Mouse (Mus musculus) lung, postnatal 25 days (tissue): ENCODE results near the gene Tia1.
"Not testable (repeated sequence)": the region's sequence is repeated elsewhere in the genome, so short reads cannot be mapped to it uniquely, and the experiment has no call there.

Source experiments
- DNase-seq: peaks from one replicate; pipeline ENCODE4 v3.0.0; 2022; ENCODE audit warnings: low spot score

Tia1 gene

GRCm38 (mm10) chr6:86404100-86404861, at the start of gene Tia1:
Gene Tia1 (plus strand): TSS chr6:86404219.
- peak; percentile 98 for DNase-seq

DNA sequence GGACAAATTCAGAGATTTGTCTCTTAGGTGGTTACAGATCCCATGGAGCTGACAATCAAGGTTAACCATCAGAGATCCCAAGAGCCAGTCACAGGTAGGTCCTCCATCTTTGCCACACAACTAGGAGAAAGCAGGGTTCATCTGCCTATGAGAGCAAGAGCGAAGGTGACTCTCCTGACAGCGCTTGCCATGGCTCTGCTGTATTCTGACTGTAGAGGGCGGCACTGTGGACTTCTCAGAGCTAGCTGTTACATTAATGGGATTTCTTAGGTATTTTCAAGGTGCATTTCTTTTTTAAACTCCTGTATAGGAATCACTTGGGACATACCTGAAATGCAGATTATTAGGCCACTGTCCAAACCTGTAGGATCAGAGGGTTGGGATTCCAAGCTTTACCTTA, 49.1 kb upstream of the Tia1 start:
- DNase-seq = no peak

DNA sequence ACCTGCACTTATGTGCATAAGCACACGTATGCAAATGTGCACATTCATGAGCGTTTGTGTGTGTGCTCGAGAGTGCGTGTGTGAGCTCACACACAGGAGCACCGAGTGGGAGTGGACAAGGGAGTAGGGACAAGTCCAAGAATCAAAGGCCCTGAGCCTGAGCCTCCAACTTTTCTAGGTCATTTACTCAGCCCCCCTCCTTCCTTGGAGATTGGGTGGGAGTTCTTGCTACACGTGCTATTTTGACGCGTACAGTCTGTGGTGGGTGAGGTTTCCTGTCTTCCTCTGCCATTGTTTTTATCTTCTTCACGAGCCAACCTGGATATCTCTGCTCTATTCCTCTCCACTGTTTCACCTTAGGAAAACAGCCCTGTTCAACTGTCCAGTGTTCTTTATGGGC, 47.1 kb upstream of the Tia1 start:
- DNase-seq = no peak

- no peak for DNase-seq
Measured at GRCm38 (mm10) chr6:86360691-86361090, 43.3 kb upstream of the Tia1 start.

DNA sequence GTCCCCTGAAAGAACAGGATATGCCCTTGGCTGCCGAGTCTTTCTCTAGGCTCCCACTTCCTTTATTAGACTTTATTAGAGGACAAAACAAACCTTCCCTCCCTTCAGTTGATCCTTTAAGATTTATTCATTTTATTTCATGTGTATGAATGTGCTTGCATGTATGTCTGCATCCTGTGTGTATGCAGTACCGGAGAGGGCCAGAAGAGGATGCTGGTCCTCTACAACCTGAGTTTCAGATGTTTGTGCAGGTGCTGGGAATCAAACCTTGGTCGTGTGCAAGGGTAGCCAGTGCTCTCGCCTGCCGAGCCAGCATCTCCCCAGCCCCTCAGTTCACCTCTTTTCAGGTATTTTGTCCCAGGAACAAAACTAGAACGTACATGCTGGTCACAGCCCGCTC, 42.6 kb upstream of the Tia1 start:
- no peak for DNase-seq

GRCm38 (mm10) chr6:86364442-86365141, 39.4 kb upstream of the Tia1 start:
- peak; percentile 82 for DNase-seq

DNA sequence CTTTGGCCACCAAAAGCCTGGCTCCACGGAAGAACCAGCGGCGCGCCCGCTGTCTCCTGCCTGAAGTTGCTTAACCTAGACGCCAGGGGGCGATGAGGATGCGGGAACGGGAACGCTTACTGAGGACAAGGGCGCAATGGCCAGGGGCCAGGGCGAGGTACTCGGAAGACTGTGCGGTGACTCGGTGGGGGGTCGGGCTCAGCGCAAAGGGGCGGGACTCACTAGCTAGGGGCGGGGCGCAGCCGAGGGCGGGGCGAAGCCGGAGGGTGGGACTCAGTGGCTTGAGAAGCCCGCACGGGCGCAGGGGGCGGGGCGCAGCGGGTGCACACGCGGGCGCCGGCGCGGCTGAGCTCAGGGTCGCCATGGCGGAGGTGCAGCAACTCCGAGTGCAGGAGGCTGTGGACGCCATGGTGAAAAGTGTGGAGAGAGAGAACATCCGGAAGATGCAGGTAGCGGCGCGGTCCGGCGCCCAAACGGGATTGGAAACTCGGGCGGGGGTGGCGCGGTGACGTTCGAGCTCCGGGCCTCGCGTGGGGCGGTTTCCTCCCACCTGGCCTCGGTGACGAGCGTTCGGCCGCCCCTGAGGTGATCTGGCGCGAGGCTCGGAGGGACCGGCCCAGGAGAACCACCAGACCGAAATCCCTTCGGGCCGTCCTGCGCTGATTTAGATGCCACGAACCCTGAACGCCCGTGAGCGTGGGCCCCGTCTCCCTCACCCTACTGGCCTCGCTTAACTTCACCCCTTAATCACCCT, 38.5 kb upstream of the Tia1 start, which contains the start of gene Fam136a:
TSS of gene Fam136a (plus strand) at position 276 of the 754 bp plus-strand sequence.
- DNase-seq = peak; percentile 96

DNA sequence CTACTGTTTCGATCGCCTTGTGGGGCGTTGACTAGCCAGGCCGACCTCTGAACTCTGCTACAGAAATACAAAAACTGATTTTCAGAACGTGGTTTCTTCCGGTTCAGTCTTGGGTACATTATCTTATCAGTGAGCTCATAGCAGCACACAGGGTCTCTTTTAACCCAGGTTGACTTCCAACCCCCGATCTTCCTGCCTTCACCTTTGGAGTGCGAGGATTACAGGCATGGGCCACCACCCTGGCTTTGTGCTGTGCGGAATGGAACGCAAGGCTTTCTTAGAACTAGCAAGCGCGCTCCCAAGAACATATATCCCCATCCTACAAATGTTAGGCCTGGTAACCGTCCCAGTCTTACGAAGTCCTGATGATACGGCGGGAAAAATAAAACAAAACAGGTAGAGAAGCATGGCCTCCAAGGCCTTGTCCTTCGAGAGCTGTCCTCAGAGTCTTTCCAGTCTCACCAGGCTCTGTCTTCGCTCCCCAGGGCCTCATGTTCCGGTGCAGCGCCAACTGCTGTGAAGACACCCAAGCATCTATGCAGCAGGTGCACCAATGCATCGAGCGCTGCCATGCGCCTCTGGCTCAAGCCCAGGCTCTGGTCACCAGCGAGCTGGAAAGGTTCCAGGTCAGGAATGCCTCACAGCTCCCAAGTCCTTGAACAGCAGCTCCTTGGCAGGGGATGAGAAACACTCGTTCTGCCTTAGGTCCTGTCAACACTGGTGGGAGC, 37.7 kb upstream of the Tia1 start:
- peak; percentile 37 for DNase-seq

DNA sequence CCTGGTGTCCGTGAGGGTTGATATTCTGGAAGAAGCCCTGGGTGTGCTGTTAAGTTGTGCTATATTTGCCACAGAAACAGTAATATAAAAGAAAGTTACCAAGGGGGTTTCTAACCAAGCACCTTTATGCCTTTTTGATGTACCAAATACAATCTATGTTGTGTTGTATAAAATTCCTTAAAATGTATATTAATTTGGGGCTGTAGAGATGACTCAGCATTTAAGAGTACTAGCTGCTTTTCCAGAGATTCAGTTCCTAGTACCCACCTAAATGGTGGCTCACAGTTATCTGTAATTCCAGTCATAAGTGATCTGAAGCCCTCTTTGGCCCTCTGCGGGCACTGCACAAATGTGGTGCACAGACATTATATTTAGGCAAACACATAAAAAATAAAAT, 37.2 kb upstream of the Tia1 start:
- DNase-seq = no peak

- no peak for DNase-seq
Measured at GRCm38 (mm10) chr6:86368479-86368878, 35.5 kb upstream of the Tia1 start.

- peak; percentile 23 for DNase-seq
Measured at GRCm38 (mm10) chr6:86370093-86370713, 33.8 kb upstream of the Tia1 start.

GRCm38 (mm10) chr6:86370764-86371339, 33.2 kb upstream of the Tia1 start, which contains the start of gene Snrpg:
Gene Snrpg (plus strand): TSS chr6:86371304.
- DNase-seq = no peak

GRCm38 (mm10) chr6:86371340-86371911, 32.6 kb upstream of the Tia1 start:
- DNase-seq = peak; percentile 97

DNA sequence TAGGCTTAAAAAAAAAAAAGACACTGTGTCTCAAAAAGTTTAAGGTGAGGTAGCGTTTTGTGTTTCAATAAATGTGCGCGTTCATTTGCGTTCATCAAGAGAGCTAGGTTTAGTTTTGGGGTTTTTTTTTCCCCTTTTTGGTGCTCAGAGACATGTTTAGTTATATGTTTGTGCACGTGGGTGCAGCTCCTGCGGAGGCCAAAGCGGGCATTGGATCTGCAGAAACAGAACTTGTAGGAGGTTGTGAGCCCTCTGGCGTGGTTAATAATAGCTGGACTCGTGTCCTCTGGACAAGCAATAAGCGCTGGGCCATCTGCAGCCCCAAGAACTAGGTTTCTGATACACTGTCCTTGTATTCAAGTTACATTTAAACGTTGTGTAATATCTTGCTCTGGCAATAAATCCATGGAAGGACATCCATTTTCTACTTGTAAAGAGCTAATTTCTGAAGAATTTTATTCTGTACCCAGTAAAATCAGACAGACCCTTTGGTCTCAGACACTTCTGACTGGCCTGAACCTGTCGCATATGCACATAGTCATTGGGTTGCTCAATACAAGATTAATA, 32.0 kb upstream of the Tia1 start:
- DNase-seq = no peak

DNA sequence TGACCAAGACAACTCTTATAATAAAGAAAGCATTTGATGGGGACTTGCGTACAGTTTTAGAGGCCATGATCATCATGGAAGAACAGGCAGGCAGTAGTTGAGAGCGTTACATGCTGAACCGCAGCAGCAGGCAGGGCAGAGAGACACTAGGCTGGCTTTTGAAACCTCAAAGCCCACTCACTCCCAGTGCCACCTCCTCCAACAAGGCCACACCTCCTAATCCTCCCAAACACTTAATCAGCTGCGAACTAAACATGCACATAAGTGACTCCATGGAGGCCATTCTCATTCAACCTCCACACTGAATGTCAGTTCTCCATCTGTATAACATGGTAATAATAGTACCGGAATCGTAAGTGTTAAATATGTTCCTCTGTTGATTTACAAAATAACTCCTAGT, 30.5 kb upstream of the Tia1 start:
- DNase-seq = no peak

- DNase-seq = no peak
Measured at GRCm38 (mm10) chr6:86378341-86378740, 25.7 kb upstream of the Tia1 start.

GRCm38 (mm10) chr6:86380112-86380511, 23.9 kb upstream of the Tia1 start:
- DNase-seq = not testable (repeated sequence)

DNA sequence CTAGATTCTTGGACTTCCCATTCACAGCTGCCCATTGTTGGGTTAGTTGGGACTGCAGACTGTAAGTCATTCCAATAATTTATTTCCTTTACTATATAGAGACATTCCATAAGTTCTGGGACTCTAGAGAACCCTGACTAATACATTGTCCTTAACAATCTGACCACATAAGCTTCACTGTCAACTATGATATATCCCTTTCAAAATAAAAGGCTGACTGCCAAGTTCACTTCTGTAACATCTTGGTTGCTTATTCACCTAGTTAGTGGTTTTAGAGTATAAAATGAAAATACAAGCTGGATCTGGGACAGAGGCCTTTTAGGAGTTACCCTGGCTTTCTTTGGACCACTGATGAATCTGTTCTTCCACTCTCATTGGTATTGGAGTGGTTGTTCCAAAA, 21.5 kb upstream of the Tia1 start:
- no peak for DNase-seq

DNA sequence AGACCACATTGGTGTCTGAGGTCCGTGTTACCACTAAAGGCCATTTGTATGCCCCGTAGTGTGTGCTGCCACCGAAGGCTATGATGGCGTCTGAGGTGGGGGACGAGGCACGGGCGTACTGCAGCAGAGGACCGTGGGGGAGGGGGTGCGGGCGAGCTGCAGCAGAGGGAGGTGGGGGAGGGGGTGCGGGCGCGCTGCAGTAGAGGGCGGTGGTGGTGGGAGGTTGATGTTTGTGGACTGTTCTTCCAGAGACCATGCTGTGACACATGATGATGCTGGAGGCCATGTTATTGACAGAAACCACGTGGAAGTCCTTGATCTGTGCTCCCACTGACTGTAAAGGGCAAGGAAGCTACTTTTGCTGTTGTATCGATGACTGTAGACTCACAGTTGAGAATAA, 20.6 kb upstream of the Tia1 start:
- no peak for DNase-seq

GRCm38 (mm10) chr6:86384692-86385091, 19.3 kb upstream of the Tia1 start:
- DNase-seq = no peak
